Mouse (Mus musculus): Measurements from ENCODE around the gene Ehmt2. TPM values are rescaled to one million over a fixed set of nuclear protein-coding genes. Genes with fewer than 3 reads are reported as not detected.
A peak's percentile ranks its signal among the peaks of the same experiment; 100 is the strongest.

Gene Ehmt2
- total RNA-seq, 2 experiments from 2014 or later = 175 to 184 TPM

DNA sequence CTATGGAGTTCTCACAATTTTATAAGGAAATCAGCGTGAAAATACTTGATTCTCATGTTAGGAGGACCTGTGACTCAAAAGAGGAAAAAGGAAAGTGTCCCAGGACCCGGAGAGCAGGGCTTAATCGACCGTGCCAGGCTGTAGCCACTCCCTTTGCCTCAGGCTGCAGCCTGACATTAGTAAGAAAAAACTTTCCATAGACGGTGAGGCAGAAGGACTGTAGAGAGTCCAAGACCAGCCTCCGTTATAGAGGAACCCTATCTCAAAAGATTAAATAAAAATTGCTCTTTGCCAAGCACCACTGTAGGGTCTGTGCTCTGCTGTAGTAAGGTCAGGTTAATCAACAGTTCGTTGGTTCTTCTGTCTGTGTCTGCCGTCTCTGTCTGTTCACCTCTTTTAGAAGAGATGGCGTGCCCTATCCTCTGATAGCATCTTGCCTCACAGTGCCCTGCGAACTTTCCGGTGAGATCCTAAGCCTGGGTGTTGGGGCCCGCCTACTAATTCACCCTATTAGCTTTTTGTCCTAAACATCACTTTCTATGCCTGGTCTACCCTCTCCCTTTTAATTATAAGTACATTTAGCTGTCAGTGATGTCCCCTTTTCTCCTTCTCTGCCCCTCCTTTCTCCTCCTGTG, 61.7 kb downstream of the Ehmt2 start:
- no peak for TF ChIP-seq CTCF (IDR thresholded peaks at IDR 0.05)
- Histone ChIP-seq H3K4me3 (peak overlapping the region; percentile 59), H3K27ac (peak overlapping the region; percentile 91)
- intact Hi-C loops (cut with DNase I) = no loop called here
- DNase-seq (ENCODE audit: extremely low spot score in 1 of 2, low spot score in 2 of 2) = no peak

DNA sequence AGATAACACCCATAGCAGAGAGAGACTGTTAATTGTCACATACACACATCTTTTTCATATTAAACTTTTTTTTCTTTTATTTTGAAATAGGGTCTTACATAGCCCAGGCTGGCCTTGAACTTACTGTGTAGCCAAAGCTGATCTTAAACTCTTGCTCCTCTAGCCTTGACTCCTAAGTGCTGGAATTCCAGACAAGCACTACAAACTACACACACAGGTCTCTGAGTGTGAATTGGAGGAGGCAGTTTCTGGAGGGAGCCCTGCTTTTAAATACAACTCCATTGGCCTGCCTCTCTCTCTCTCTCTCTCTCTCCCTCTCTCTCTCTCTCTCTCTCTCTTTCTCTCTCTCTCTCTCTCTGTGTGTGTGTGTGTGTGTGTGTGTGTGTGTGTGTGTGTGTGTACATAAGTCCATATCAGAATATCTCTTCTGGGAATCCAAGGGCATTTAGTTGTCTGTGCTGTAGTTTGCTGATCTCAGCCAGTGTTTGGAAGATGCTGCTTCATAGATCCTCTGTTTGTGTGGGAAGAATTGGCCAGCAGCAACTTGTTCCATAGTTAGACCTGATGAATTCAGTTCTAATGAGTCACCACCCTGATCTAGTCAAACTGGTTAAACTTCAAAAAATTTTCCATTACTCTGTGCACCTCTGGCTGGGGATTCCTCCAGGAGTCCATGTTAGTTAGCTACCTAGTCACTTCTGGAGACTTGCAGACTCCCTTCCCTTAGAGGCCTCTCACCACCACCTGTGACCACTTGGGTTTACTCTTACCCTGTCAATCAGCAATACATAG, 62.6 kb downstream of the Ehmt2 start:
- intact Hi-C loops (cut with DNase I) = no loop called here
- Histone ChIP-seq H3K27ac (peak overlapping the region; percentile 28; the same call in 1 of the 2 replicates), H3K4me3 (no peak overlapping the region)
- TF ChIP-seq CTCF (IDR thresholded peaks at IDR 0.05) = no peak
- DNase-seq (ENCODE audit: extremely low spot score in 1 of 2, low spot score in 2 of 2) = no peak

DNA sequence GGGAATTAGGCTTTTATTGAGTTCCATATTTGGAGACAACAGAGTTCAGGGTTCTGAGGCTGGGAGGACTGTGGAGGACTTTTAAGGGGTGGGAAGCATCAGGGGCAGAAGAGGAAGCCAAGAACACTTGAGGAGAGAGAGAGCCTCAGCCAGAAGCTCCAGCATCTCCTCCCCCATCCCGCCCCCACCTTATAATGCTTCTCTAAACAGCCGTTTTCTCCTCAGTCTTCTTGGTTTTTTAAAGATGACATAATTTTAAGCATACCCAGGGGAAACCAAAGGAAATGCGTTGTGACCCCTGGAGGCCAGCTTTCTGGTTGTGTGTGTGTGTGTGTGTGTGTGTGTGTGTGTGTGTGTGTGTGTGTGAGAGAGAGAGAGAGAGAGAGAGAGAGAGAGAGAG, 63.9 kb downstream of the Ehmt2 start:
- intact Hi-C loops (cut with DNase I) = no loop called here
- no peak for TF ChIP-seq CTCF (IDR thresholded peaks at IDR 0.05)
- Histone ChIP-seq H3K4me3 (no peak overlapping the region), H3K27ac (no peak overlapping the region; the same call in 1 of the 2 replicates)
- no peak for DNase-seq (ENCODE audit: extremely low spot score in 1 of 2, low spot score in 2 of 2)

DNA sequence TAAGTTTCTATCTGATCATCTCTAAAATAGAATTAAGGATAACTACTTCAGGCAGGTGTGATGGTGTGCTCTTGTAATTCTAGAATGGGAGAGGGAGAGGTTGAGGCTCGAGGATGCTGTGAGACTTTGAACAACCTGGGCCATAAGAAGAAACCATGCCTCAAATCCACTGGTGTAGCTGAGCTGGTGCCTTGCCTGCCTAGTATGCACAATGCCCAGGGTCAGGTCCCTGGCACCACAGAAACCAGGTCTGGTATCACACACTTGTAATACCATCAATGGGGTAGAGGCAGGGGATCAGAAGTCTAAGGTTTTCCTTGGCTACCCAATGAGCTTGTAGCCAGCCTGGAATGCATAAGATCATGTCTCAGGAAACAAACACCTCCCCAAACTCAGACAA, 64.6 kb downstream of the Ehmt2 start:
- Histone ChIP-seq H3K4me3 (no peak overlapping the region), H3K27ac (no peak overlapping the region)
- DNase-seq (ENCODE audit: extremely low spot score in 1 of 2, low spot score in 2 of 2) = no peak
- TF ChIP-seq CTCF (IDR thresholded peaks at IDR 0.05) = no peak
- intact Hi-C loops (cut with DNase I) = no loop called here

Small RNA genes lying within 50 kb of the gene (microRNA-seq; reads per million reads assigned to microRNA genes)
- 0 reads per million in 2 experiments for gene Mir6972

Other genes with a start within 250 kb of the Ehmt2 start
- gene Tnxb, start 227.9 kb upstream of the Ehmt2 start, total RNA-seq (2021) = 1 to 10 TPM; 1.5 to 2.4 TPM
- gene C4b, start 154.6 kb upstream of the Ehmt2 start, total RNA-seq (2021) = 10 to 100 TPM; 10.8 to 11.2 TPM
- gene Cyp21a1, start 93.9 kb upstream of the Ehmt2 start, total RNA-seq (2021) = not detected
- gene Stk19, start 61.5 kb upstream of the Ehmt2 start, total RNA-seq (2021) = 10 to 100 TPM; 54.8 to 61.5 TPM
- gene Dxo, start 61.5 kb upstream of the Ehmt2 start, total RNA-seq (2021) = 10 to 100 TPM; 33.6 to 41.4 TPM
- 10 to 100 TPM; 70.1 to 70.4 TPM for gene Skiv2l, start 48.3 kb upstream of the Ehmt2 start, total RNA-seq (2021)
- 10 to 100 TPM; 35.3 to 40.3 TPM for gene Nelfe, start 48.1 kb upstream of the Ehmt2 start, total RNA-seq (2021)
- under 1 TPM in 1 of 2 experiments, not detected in 1; 0.14 TPM for gene Cfb, start 36.0 kb upstream of the Ehmt2 start, total RNA-seq (2021)
- 1 to 10 TPM; 6.5 to 7.4 TPM for gene Zbtb12, start 19.0 kb upstream of the Ehmt2 start, total RNA-seq (2021)
- gene Gm20547, start 16.4 kb upstream of the Ehmt2 start, total RNA-seq (2021) = not detected
- gene C2, start 204 bp upstream of the Ehmt2 start, total RNA-seq (2021) = 1 to 10 TPM; 2.1 to 2.2 TPM
- under 1 TPM; 0.45 to 0.79 TPM for gene Slc44a4, start 16.0 kb downstream of the Ehmt2 start, total RNA-seq (2021)
- 10 to 100 TPM; 41.6 to 47.3 TPM for gene Neu1, start 32.8 kb downstream of the Ehmt2 start, total RNA-seq (2021)
- 10 to 100 TPM; 18.8 to 22.1 TPM for gene Hspa1b, start 60.8 kb downstream of the Ehmt2 start, total RNA-seq (2021)
- gene Gm20481, start 71.4 kb downstream of the Ehmt2 start, total RNA-seq (2021) = not detected
- 10 to 100 TPM; 14.5 to 17.2 TPM for gene Hspa1a, start 73.7 kb downstream of the Ehmt2 start, total RNA-seq (2021)
- under 1 TPM; 0.34 to 0.42 TPM for gene Hspa1l, start 74.2 kb downstream of the Ehmt2 start, total RNA-seq (2021)
- gene Lsm2, start 83.4 kb downstream of the Ehmt2 start, total RNA-seq (2021) = 10 to 100 TPM; 15.8 to 18.4 TPM
- gene Vars, start 102.5 kb downstream of the Ehmt2 start, total RNA-seq (2021) = 10 to 100 TPM; 44.1 to 46.6 TPM
- gene Vwa7, start 118.1 kb downstream of the Ehmt2 start, total RNA-seq (2021) = under 1 TPM; 0.40 to 0.43 TPM
- under 1 TPM in 1 of 2 experiments, not detected in 1; 0.59 TPM for gene Sapcd1, start 129.5 kb downstream of the Ehmt2 start, total RNA-seq (2021)
- under 1 TPM; 0.27 to 0.56 TPM for gene Msh5, start 148.3 kb downstream of the Ehmt2 start, total RNA-seq (2021)
- 1 to 10 TPM; 7.4 to 8.3 TPM for gene Clic1, start 151.5 kb downstream of the Ehmt2 start, total RNA-seq (2021)
- 10 to 100 TPM; 10.1 to 11.0 TPM for gene Ddah2, start 160.6 kb downstream of the Ehmt2 start, total RNA-seq (2021)
- gene Ly6g6c, start 166.9 kb downstream of the Ehmt2 start, total RNA-seq (2021) = not detected
- not detected for gene Mpig6b, start 167.7 kb downstream of the Ehmt2 start, total RNA-seq (2021)
- gene Ly6g6e, start 178.4 kb downstream of the Ehmt2 start, total RNA-seq (2021) = 1 to 10 TPM; 2.1 to 3.6 TPM
- 1 to 10 TPM in 1 of 2 experiments, under 1 TPM in 1; 0.70 to 1.1 TPM for gene Ly6g6d, start 179.6 kb downstream of the Ehmt2 start, total RNA-seq (2021)
- gene Ly6g6f, start 187.1 kb downstream of the Ehmt2 start, total RNA-seq (2021) = under 1 TPM in 1 of 2 experiments, not detected in 1; 0.29 TPM
- gene Abhd16a, start 190.8 kb downstream of the Ehmt2 start, total RNA-seq (2021) = 100 to 1,000 TPM; 109 to 117 TPM
- gene Ly6g5c, start 209.8 kb downstream of the Ehmt2 start, total RNA-seq (2021) = not detected
- gene Ly6g5b, start 217.0 kb downstream of the Ehmt2 start, total RNA-seq (2021) = under 1 TPM; 0.79 TPM
- 10 to 100 TPM; 14.8 to 15.0 TPM for gene Gpank1, start 223.0 kb downstream of the Ehmt2 start, total RNA-seq (2021)
- gene Csnk2b, start 223.6 kb downstream of the Ehmt2 start, total RNA-seq (2021) = 100 to 1,000 TPM; 177 to 187 TPM
- 10 to 100 TPM; 27.0 to 28.5 TPM for gene D17H6S53E, start 227.9 kb downstream of the Ehmt2 start, total RNA-seq (2021)
- not detected for gene Apom, start 233.6 kb downstream of the Ehmt2 start, total RNA-seq (2021)
- gene Bag6, start 236.7 kb downstream of the Ehmt2 start, total RNA-seq (2021) = 100 to 1,000 TPM; 304 to 307 TPM